Mouse (Mus musculus): Measurements from ENCODE around the gene Cldn18. TPM values are rescaled to one million over a fixed set of nuclear protein-coding genes. Genes with fewer than 3 reads are reported as not detected.

Gene Cldn18
- not detected in 2 replicates for polyA plus RNA-seq (2015; fragmentation: Nextera tagmentation; extraction: Ambion mirVana)

DNA sequence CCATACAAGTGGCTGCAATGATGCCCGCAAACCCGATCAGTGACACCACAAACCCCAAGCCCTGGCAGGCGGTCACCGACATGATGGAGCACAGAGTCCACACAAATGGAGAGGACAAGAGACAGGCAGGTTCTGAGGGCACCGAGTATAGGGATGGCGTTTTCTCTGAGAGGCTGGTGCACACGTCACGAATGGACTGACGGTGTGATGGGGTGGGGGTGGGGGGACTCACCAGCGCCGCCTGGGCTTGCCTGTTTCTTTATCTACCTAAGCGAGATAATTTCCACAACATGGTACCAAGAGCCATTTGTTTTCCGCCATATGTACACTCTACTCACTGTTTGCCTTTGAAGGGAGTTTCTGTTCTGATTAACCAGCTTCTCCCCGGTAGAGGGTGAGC, at the start of gene Cldn18:
Gene Cldn18 (minus strand): TSS at position 134 of the 400 bp plus-strand sequence.
- Histone ChIP-seq H3K27me3 (replicated peaks) (no peaks in the 10 kb centered on the region), H3K27ac (replicated peaks) (no peak within 1 kb of the TSS), H3K4me3 (replicated peaks) (no peak within 1 kb of the TSS), H3K4me1 (no peaks in the 10 kb centered on the region), H3K9ac (replicated peaks) (no peak within 1 kb of the TSS), H3K36me3 (no peaks in the 10 kb centered on the region), H3K4me2 (no peak within 1 kb of the TSS), H3K9me3 (replicated peaks) (no peaks in the 10 kb centered on the region)
- WGBS: 91% methylated on average over 14 of the region's 14 CpGs
- no peak for ATAC-seq (ENCODE audit: low FRiP score)

DNA sequence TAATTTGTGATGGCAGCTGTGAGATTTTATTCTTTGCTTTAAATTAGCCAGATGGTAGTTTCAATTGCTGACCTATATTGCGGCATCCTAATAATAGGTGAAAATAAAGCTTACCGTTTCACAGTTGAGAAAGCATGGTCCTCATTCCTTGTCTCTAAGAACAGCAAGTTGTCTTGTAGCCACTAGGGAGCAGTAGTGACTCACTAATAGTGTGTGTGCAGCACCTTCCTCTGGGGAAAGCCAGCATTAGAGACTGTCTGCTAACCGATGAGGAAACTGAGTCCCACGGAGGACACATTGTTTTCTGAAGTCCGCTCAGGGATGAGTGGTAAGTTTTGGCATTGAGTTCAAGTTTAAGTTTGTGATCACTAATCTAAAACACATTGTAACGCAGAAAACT, 46.5 kb upstream of the Cldn18 start:
- Histone ChIP-seq H3K36me3 (no peaks in the 10 kb centered on the region), H3K9ac (replicated peaks) (no peak overlapping the region), H3K27ac (replicated peaks) (no peak overlapping the region), H3K4me3 (replicated peaks) (no peak overlapping the region), H3K9me3 (replicated peaks) (no peaks in the 10 kb centered on the region), H3K27me3 (replicated peaks) (no peaks in the 10 kb centered on the region), H3K4me2 (no peak overlapping the region), H3K4me1 (no peaks in the 10 kb centered on the region)
- 58% methylated on average over 6 of the region's 6 CpGs for WGBS
- no peak for ATAC-seq (ENCODE audit: low FRiP score)

- Histone ChIP-seq H3K27ac (replicated peaks) (no peak overlapping the region), H3K9ac (replicated peaks) (no peak overlapping the region), H3K4me3 (replicated peaks) (no peak overlapping the region), H3K9me3 (replicated peaks) (no peaks in the 10 kb centered on the region), H3K4me1 (peaks cover under 1% of the 10 kb centered on the region; the same call in 1 of the 2 replicates), H3K36me3 (no peaks in the 10 kb centered on the region), H3K27me3 (replicated peaks) (no peaks in the 10 kb centered on the region), H3K4me2 (no peak overlapping the region)
- 91% methylated on average over 4 of the region's 4 CpGs for WGBS
- ATAC-seq (ENCODE audit: low FRiP score): no peak
These were observed 33.2 kb upstream of the Cldn18 start for GRCm38 (mm10) chr9:99750272-99750671.

DNA sequence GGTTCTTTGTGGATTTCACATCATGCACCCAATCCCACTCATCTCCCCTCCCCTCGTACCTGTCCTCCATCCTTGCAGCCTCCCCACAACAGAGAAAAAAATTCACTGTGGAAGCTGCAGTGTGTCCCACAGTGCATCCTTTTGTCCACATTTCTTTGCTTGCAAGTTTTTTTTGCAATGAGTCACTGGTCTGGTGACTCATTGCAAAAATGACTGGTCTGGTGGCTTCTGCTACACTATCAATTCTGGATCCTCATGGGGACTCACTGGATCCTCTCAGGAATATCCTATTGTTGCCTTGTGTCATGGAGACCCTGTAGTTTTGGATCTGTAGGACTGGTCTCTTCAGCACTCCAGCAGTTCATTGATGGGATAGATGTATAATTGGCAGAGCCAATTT, 31.2 kb upstream of the Cldn18 start:
- H3K9ac ChIP-seq (replicated peaks): no peak overlapping the region
- no peak overlapping the region for H3K27ac ChIP-seq (replicated peaks)
- no peaks in the 10 kb centered on the region for H3K27me3 ChIP-seq (replicated peaks)
- H3K9me3 ChIP-seq (replicated peaks): no peaks in the 10 kb centered on the region
- WGBS: 97% methylated on average over 1 of the region's 1 CpGs
- H3K36me3 ChIP-seq: no peaks in the 10 kb centered on the region
- H3K4me1 ChIP-seq: peaks cover 14% of the 10 kb centered on the region
- H3K4me2 ChIP-seq: no peak overlapping the region
- no peak for ATAC-seq (ENCODE audit: low FRiP score)
- H3K4me3 ChIP-seq (replicated peaks): no peak overlapping the region

GRCm38 (mm10) chr9:99747731-99748130, 30.7 kb upstream of the Cldn18 start:
- Histone ChIP-seq H3K4me2 (no peak overlapping the region), H3K27me3 (replicated peaks) (no peaks in the 10 kb centered on the region), H3K36me3 (no peaks in the 10 kb centered on the region), H3K27ac (replicated peaks) (no peak overlapping the region), H3K9ac (replicated peaks) (no peak overlapping the region), H3K9me3 (replicated peaks) (no peaks in the 10 kb centered on the region), H3K4me3 (replicated peaks) (no peak overlapping the region), H3K4me1 (peaks cover 14% of the 10 kb centered on the region)
- no peak for ATAC-seq (ENCODE audit: low FRiP score)
- 71% methylated on average over 4 of the region's 4 CpGs for WGBS

DNA sequence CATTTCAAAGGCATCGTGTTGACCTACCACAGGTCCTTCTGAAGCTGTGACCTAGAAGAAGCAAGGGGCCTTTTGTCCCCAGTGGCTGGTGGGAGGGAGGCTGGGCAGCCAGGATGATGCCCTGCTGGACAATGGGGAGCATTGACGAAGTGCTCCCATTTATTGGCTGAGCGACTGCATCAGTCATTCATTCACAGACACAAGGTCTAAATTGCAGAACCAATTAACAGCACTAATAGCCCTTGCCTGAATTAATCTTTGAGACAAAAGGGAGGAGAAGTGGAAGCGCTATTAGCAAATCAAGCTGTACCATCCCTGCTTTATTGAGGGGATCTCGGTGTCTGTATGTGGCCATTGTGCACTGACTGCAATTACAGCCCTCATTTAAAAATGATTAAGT, 27.5 kb upstream of the Cldn18 start:
- no peaks in the 10 kb centered on the region for H3K9me3 ChIP-seq (replicated peaks)
- peaks cover 14% of the 10 kb centered on the region for H3K4me1 ChIP-seq
- H3K4me3 ChIP-seq (replicated peaks): no peak overlapping the region
- H3K36me3 ChIP-seq: no peaks in the 10 kb centered on the region
- H3K27me3 ChIP-seq (replicated peaks): no peaks in the 10 kb centered on the region
- H3K4me2 ChIP-seq: peak overlapping the region; percentile 28
- H3K9ac ChIP-seq (replicated peaks): no peak overlapping the region
- H3K27ac ChIP-seq (replicated peaks): no peak overlapping the region
- WGBS: 16% methylated on average over 5 of the region's 5 CpGs
- peak; percentile 74 for ATAC-seq (ENCODE audit: low FRiP score)

- no peak overlapping the region for H3K4me3 ChIP-seq (replicated peaks)
- no peak overlapping the region for H3K27ac ChIP-seq (replicated peaks)
- H3K36me3 ChIP-seq: no peaks in the 10 kb centered on the region
- no peak; the same call in 1 of the 2 replicates for ATAC-seq (ENCODE audit: low FRiP score)
- H3K4me1 ChIP-seq: no peaks in the 10 kb centered on the region
- no peak overlapping the region for H3K9ac ChIP-seq (replicated peaks)
- no peaks in the 10 kb centered on the region for H3K9me3 ChIP-seq (replicated peaks)
- no peak overlapping the region for H3K4me2 ChIP-seq
- H3K27me3 ChIP-seq (replicated peaks): no peaks in the 10 kb centered on the region
- 40% methylated on average over 15 of the region's 15 CpGs for WGBS
These were observed 13.0 kb upstream of the Cldn18 start for GRCm38 (mm10) chr9:99729943-99730646.

- Histone ChIP-seq H3K36me3 (no peaks in the 10 kb centered on the region), H3K9me3 (replicated peaks) (no peaks in the 10 kb centered on the region), H3K9ac (replicated peaks) (no peak overlapping the region), H3K4me2 (no peak overlapping the region), H3K27me3 (replicated peaks) (no peaks in the 10 kb centered on the region), H3K4me3 (replicated peaks) (no peak overlapping the region), H3K4me1 (no peaks in the 10 kb centered on the region), H3K27ac (replicated peaks) (no peak overlapping the region)
- WGBS: 76% methylated on average over 11 of the region's 11 CpGs
- ATAC-seq (ENCODE audit: low FRiP score): no peak
These were observed 10.8 kb upstream of the Cldn18 start for GRCm38 (mm10) chr9:99727819-99728218.

GRCm38 (mm10) chr9:99725278-99725677, 8.2 kb upstream of the Cldn18 start:
- 85% methylated on average over 8 of the region's 8 CpGs for WGBS
- no peak overlapping the region for H3K4me2 ChIP-seq
- no peak overlapping the region for H3K27ac ChIP-seq (replicated peaks)
- H3K9ac ChIP-seq (replicated peaks): no peak overlapping the region
- no peaks in the 10 kb centered on the region for H3K9me3 ChIP-seq (replicated peaks)
- ATAC-seq (ENCODE audit: low FRiP score): no peak
- no peaks in the 10 kb centered on the region for H3K4me1 ChIP-seq
- H3K36me3 ChIP-seq: no peaks in the 10 kb centered on the region
- no peak overlapping the region for H3K4me3 ChIP-seq (replicated peaks)
- H3K27me3 ChIP-seq (replicated peaks): no peaks in the 10 kb centered on the region

DNA sequence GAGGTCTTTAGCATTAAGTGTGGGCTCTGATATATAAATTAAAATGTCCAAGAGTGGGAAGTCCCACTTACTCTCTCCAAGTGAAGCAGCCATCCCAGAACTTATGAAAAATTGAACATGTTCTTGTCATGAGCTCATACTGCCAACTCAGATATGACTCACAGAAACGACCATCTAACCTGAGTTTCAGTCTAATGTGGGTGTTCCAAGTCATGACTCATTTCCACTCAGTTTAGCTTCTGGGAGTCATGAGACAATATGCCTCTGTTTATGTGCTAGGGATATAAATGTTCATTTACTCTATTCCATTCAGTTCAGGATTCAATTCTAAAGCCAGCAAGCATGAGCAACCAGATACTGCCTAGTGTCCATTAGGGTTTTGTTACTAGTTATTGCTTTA, 2.9 kb upstream of the Cldn18 start:
- no peak overlapping the region for H3K4me2 ChIP-seq
- H3K4me1 ChIP-seq: no peaks in the 10 kb centered on the region
- H3K4me3 ChIP-seq (replicated peaks): no peak overlapping the region
- no peaks in the 10 kb centered on the region for H3K27me3 ChIP-seq (replicated peaks)
- no peaks in the 10 kb centered on the region for H3K36me3 ChIP-seq
- H3K9me3 ChIP-seq (replicated peaks): no peaks in the 10 kb centered on the region
- H3K9ac ChIP-seq (replicated peaks): no peak overlapping the region
- H3K27ac ChIP-seq (replicated peaks): no peak overlapping the region
- no peak for ATAC-seq (ENCODE audit: low FRiP score)
- WGBS: 35% methylated on average over 1 of the region's 1 CpGs

DNA sequence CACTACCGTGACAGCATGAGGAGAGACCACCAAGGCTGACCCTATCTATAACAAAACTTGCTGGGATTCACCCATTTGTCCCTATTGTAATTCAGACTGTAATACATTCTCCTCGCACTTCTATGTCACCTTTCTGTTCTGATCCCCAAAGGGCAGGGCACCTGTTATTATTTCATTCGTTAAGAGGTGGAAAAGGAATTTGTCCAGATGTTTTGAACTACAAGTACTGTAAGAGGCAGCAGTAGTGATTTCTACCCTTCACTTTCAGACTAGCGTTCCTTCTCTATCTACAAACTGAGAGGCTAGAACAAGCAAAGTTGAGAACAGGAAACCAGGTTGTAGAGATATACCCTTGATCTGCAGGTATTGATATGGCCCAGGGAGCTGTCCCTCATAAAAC, 6.8 kb downstream of the Cldn18 start:
- ATAC-seq (ENCODE audit: low FRiP score): no peak
- Histone ChIP-seq H3K4me2 (no peak overlapping the region), H3K4me1 (no peaks in the 10 kb centered on the region), H3K36me3 (no peaks in the 10 kb centered on the region), H3K4me3 (replicated peaks) (no peak overlapping the region), H3K9ac (replicated peaks) (no peak overlapping the region), H3K27ac (replicated peaks) (no peak overlapping the region), H3K9me3 (replicated peaks) (no peaks in the 10 kb centered on the region), H3K27me3 (replicated peaks) (no peaks in the 10 kb centered on the region)
- 93% methylated on average over 4 of the region's 4 CpGs for WGBS

- H3K27me3 ChIP-seq (replicated peaks): no peaks in the 10 kb centered on the region
- 96% methylated on average over 22 of the region's 22 CpGs for WGBS
- no peak overlapping the region for H3K4me2 ChIP-seq
- H3K36me3 ChIP-seq: no peaks in the 10 kb centered on the region
- no peak overlapping the region for H3K9ac ChIP-seq (replicated peaks)
- no peak overlapping the region for H3K27ac ChIP-seq (replicated peaks)
- H3K9me3 ChIP-seq (replicated peaks): no peaks in the 10 kb centered on the region
- H3K4me3 ChIP-seq (replicated peaks): no peak overlapping the region
- H3K4me1 ChIP-seq: no peaks in the 10 kb centered on the region
- ATAC-seq (ENCODE audit: low FRiP score): no peak
These were observed 7.3 kb downstream of the Cldn18 start for GRCm38 (mm10) chr9:99709588-99710248.
